Mouse (Mus musculus) liver, embryonic 14.5 days (tissue): ENCODE results near the gene Nr5a2. TPM values are rescaled to one million over a fixed set of nuclear protein-coding genes. Genes with fewer than 3 reads are reported as not detected.

ENCODE experiments used
- ATAC-seq: fragments of 200-750 bp; cut with Nextera tagmentation; 2 replicates; pipeline ENCODE4 v1.8.0; 2017; ENCODE audit warnings: moderate number of reproducible peaks, mild to moderate bottlenecking, moderate library complexity; ENCODE audit not compliant: insufficient read depth
- DNase-seq, 3 experiments: peaks; one replicate each; pipeline ENCODE4 v3.0.0-alpha.2; 2012 to 2013; ENCODE audit warnings: low read depth in 3 of 3, low spot score in 3 of 3
- H3K27ac ChIP-seq: fragments of 300-500 bp; sonication (generic); 2 replicates; pipeline ENCODE4 v1.5.1; 2014; ENCODE audit warnings: moderate library complexity, mild to moderate bottlenecking, control low read depth, inconsistent platforms
- H3K27me3 ChIP-seq: fragments of 300-500 bp; sonication (generic); 2 replicates; pipeline ENCODE4 v1.6.1; 2014; ENCODE audit warnings: mild to moderate bottlenecking, low read length, moderate library complexity; ENCODE audit not compliant: control insufficient read depth, insufficient read depth
- H3K36me3 ChIP-seq: fragments of 300-500 bp; sonication (generic); replicated peaks from 2 replicates; pipeline ENCODE4 v1.6.1; 2014; ENCODE audit warnings: low read depth; ENCODE audit not compliant: control insufficient read depth, insufficient read depth
- H3K4me1 ChIP-seq, 2 experiments: fragments of 200-500 bp in 1 of 2; fragments of 300-500 bp in 1 of 2; sonication (generic) in 1 of 2; replicated peaks; 2 replicates each; pipeline ENCODE4 v1.6.1; 2012 to 2014; ENCODE audit warnings: antibody characterized with exemption in 1 of 2, inconsistent platforms in 1 of 2, low read length in 1 of 2; ENCODE audit not compliant: control insufficient read depth in 2 of 2, insufficient read depth in 2 of 2
- H3K4me2 ChIP-seq: fragments of 300-500 bp; sonication (generic); 2 replicates; pipeline ENCODE4 v1.6.1; 2014; ENCODE audit warnings: low read depth, mild to moderate bottlenecking, control low read depth, moderate library complexity
- H3K4me3 ChIP-seq, 2 experiments: fragments of 200-500 bp in 1 of 2; fragments of 300-500 bp in 1 of 2; sonication (generic) in 1 of 2; 2 replicates each; pipeline ENCODE4 v1.5.1; 2012 to 2014; ENCODE audit warnings: low read depth in 2 of 2, low read length in 2 of 2, mild to moderate bottlenecking in 2 of 2, control low read depth in 1 of 2, inconsistent platforms in 1 of 2, moderate library complexity in 1 of 2; ENCODE audit not compliant: insufficient read depth in 1 of 2
- H3K9ac ChIP-seq: fragments of 300-500 bp; sonication (generic); replicated peaks from 2 replicates; pipeline ENCODE4 v1.6.1; 2014; ENCODE audit warnings: mild to moderate bottlenecking, control low read depth, moderate library complexity
- H3K9me3 ChIP-seq: fragments of 300-500 bp; sonication (generic); 2 replicates; pipeline ENCODE4 v1.6.1; 2016; ENCODE audit warnings: low read length, mixed read lengths; ENCODE audit not compliant: control insufficient read depth
- CTCF ChIP-seq: IDR thresholded peaks from 2 replicates; pipeline ENCODE4 v1.5.1; 2016; ENCODE audit warnings: antibody characterized with exemption, low read depth, control low read depth
- EP300 ChIP-seq: IDR thresholded peaks from 2 replicates; pipeline ENCODE4 v1.6.1; 2016; ENCODE audit warnings: antibody characterized with exemption, low read depth
- WGBS: fragments of 180-500 bp; shearing (Covaris S2); extraction: QIAGEN DNeasy Blood & Tissue Kit; methylation state at CpG from one replicate; pipeline ENCODE4 v1.1.7; 2014; ENCODE audit not compliant: insufficient replicate concordance; 5-methylcytosine and 5-hydroxymethylcytosine counted together
- polyA plus RNA-seq, 2 experiments: library from polyadenylated mRNA; depleted of rRNA in 1 of 2; stranded (reverse) in 1 of 2; unstranded in 1 of 2; fragments of >200 nt; fragmentation: Nextera tagmentation in 1 of 2; extraction: Ambion mirVana in 1 of 2; gene quantifications; 2 replicates each; pipeline versions ENCODE4 v1.2.1 to v1.2.3; 2012 to 2014

Gene Nr5a2
- polyA plus RNA-seq (2012; rRNA removed): 2.5 and 2.8 TPM in 2 replicates
- 1.4 and 1.5 TPM in 2 replicates for polyA plus RNA-seq (2014; fragmentation: Nextera tagmentation; extraction: Ambion mirVana)

- no peaks in the 10 kb centered on the region for H3K27me3 ChIP-seq
- 0 out of 2 replicates have a peak within 1 kb of the TSS, but pooled peaks have one; percentile 23 for H3K9ac ChIP-seq
- DNase-seq: peak; percentile 29 to 40 (median 37)
- 26% methylated on average over 4 of the region's 4 CpGs for WGBS
- H3K4me3 ChIP-seq: peak within 1 kb of the TSS; percentile 9 to 45; a peak in 3 of 4 replicates
- H3K4me2 ChIP-seq: peak within 1 kb of the TSS; percentile 27
- peak; percentile 74 for ATAC-seq
- no peaks in the 10 kb centered on the region for H3K9me3 ChIP-seq
- H3K4me1 ChIP-seq: 0 out of 4 replicates have a peak, but pooled peaks cover 0 to under 1% of the 10 kb centered on the region in 2 experiments
- H3K27ac ChIP-seq: peak within 1 kb of the TSS; percentile 52
- no peak for TF ChIP-seq CTCF
- TF ChIP-seq EP300: no peak
- no peaks in the 10 kb centered on the region for H3K36me3 ChIP-seq
Observed at GRCm38 (mm10) chr1:136960428-136961012, at the start of gene Nr5a2. Gene Nr5a2 (minus strand): TSS chr1:136960448.

GRCm38 (mm10) chr1:137008726-137009239, 48.5 kb upstream of the Nr5a2 start:
- Histone ChIP-seq H3K27ac (no peak overlapping the region), H3K27me3 (no peaks in the 10 kb centered on the region), H3K36me3 (no peaks in the 10 kb centered on the region), H3K4me1 (peaks cover 0 to 2% of the 10 kb centered on the region in 2 experiments; a peak in 1 of 4 replicates), H3K4me3 (no peak overlapping the region), H3K4me2 (no peak overlapping the region), H3K9me3 (no peaks in the 10 kb centered on the region), H3K9ac (no peak overlapping the region)
- WGBS: 18% methylated on average over 6 of the region's 6 CpGs
- no peak for ATAC-seq
- no peak for TF ChIP-seq CTCF
- no peak for TF ChIP-seq EP300
- DNase-seq: no peak

- Histone ChIP-seq H3K9me3 (no peaks in the 10 kb centered on the region), H3K36me3 (no peaks in the 10 kb centered on the region), H3K9ac (no peak overlapping the region), H3K4me3 (no peak overlapping the region), H3K27me3 (no peaks in the 10 kb centered on the region), H3K4me2 (no peak overlapping the region), H3K4me1 (no peaks in the 10 kb centered on the region), H3K27ac (no peak overlapping the region)
- no peak for DNase-seq
- no peak for TF ChIP-seq CTCF
- no peak for TF ChIP-seq EP300
- ATAC-seq: no peak
- WGBS: 83% methylated on average over 1 of the region's 1 CpGs
Observed at GRCm38 (mm10) chr1:137003816-137004215, 43.6 kb upstream of the Nr5a2 start.

GRCm38 (mm10) chr1:137003144-137003543, 42.9 kb upstream of the Nr5a2 start:
- Histone ChIP-seq H3K4me3 (no peak overlapping the region), H3K36me3 (no peaks in the 10 kb centered on the region), H3K27ac (no peak overlapping the region), H3K4me2 (no peak overlapping the region), H3K4me1 (no peaks in the 10 kb centered on the region), H3K9ac (no peak overlapping the region), H3K27me3 (no peaks in the 10 kb centered on the region), H3K9me3 (no peaks in the 10 kb centered on the region)
- TF ChIP-seq EP300: no peak
- TF ChIP-seq CTCF: no peak
- DNase-seq (no peak), ATAC-seq (no peak)
- 55% methylated on average over 1 of the region's 1 CpGs for whole genome bisulfite sequencing

- 56% methylated on average over 8 of the region's 8 CpGs for WGBS
- H3K27me3 ChIP-seq: no peaks in the 10 kb centered on the region
- no peak overlapping the region for H3K4me2 ChIP-seq
- DNase-seq: no peak
- H3K4me1 ChIP-seq: no peaks in the 10 kb centered on the region
- no peaks in the 10 kb centered on the region for H3K9me3 ChIP-seq
- H3K4me3 ChIP-seq: no peak overlapping the region
- no peak overlapping the region for H3K27ac ChIP-seq
- H3K36me3 ChIP-seq: no peaks in the 10 kb centered on the region
- TF ChIP-seq CTCF (no peak), EP300 (no peak)
- no peak for ATAC-seq
- no peak overlapping the region for H3K9ac ChIP-seq
Observed at GRCm38 (mm10) chr1:136991762-136992352, 31.6 kb upstream of the Nr5a2 start.
